Mouse (Mus musculus): ENCODE measurements around the gene Gm7534.
A peak's percentile ranks its signal among the peaks of the same experiment; 100 is the strongest.

Gm7534 gene

GRCm38 (mm10) chr4:134202904-134203303, at the start of gene Gm7534:
Gene Gm7534, minus strand, starts transcription at chr4:134203004.
- no peak for ATAC-seq (ENCODE audit: insufficient number of reproducible peaks, low FRiP score, low TSS enrichment)

- ATAC-seq (ENCODE audit: insufficient number of reproducible peaks, low FRiP score, low TSS enrichment): no peak
Measured at GRCm38 (mm10) chr4:134252131-134252910, 49.5 kb upstream of the Gm7534 start.

GRCm38 (mm10) chr4:134251241-134252130, 48.7 kb upstream of the Gm7534 start:
- ATAC-seq (ENCODE audit: insufficient number of reproducible peaks, low FRiP score, low TSS enrichment): no peak

- ATAC-seq (ENCODE audit: insufficient number of reproducible peaks, low FRiP score, low TSS enrichment): no peak
Measured at GRCm38 (mm10) chr4:134250930-134251240, 48.1 kb upstream of the Gm7534 start.

GRCm38 (mm10) chr4:134250116-134250929, 47.5 kb upstream of the Gm7534 start:
- no peak for ATAC-seq (ENCODE audit: insufficient number of reproducible peaks, low FRiP score, low TSS enrichment)

GRCm38 (mm10) chr4:134249651-134250050, 46.8 kb upstream of the Gm7534 start:
- no peak for ATAC-seq (ENCODE audit: insufficient number of reproducible peaks, low FRiP score, low TSS enrichment)

GRCm38 (mm10) chr4:134246719-134247258, 44.0 kb upstream of the Gm7534 start, which contains the start of gene Gm30191:
Gene Gm30191, plus strand, starts transcription at chr4:134246935.
- no peak for ATAC-seq (ENCODE audit: insufficient number of reproducible peaks, low FRiP score, low TSS enrichment)

- no peak for ATAC-seq (ENCODE audit: insufficient number of reproducible peaks, low FRiP score, low TSS enrichment)
Measured at GRCm38 (mm10) chr4:134246256-134246655, 43.5 kb upstream of the Gm7534 start.

- peak; percentile 54; the same call in 1 of the 2 replicates for ATAC-seq (ENCODE audit: insufficient number of reproducible peaks, low FRiP score, low TSS enrichment)
Measured at GRCm38 (mm10) chr4:134245148-134245843, 42.5 kb upstream of the Gm7534 start, which contains the start of gene Zfp593. Gene Zfp593, minus strand, starts transcription at chr4:134245592.

GRCm38 (mm10) chr4:134243516-134244250, 40.9 kb upstream of the Gm7534 start, which contains the start of gene E130218I03Rik:
Gene E130218I03Rik, plus strand, starts transcription at chr4:134243662.
- no peak for ATAC-seq (ENCODE audit: insufficient number of reproducible peaks, low FRiP score, low TSS enrichment)

- no peak; the same call in 1 of the 2 replicates for ATAC-seq (ENCODE audit: insufficient number of reproducible peaks, low FRiP score, low TSS enrichment)
Measured at GRCm38 (mm10) chr4:134238686-134239085, 35.9 kb upstream of the Gm7534 start.

- no peak for ATAC-seq (ENCODE audit: insufficient number of reproducible peaks, low FRiP score, low TSS enrichment)
Measured at GRCm38 (mm10) chr4:134238279-134238651, 35.5 kb upstream of the Gm7534 start, which contains the start of gene Cnksr1. Gene Cnksr1, minus strand, starts transcription at chr4:134238399.

- ATAC-seq (ENCODE audit: insufficient number of reproducible peaks, low FRiP score, low TSS enrichment): no peak
Measured at GRCm38 (mm10) chr4:134237582-134238278, 34.9 kb upstream of the Gm7534 start.

GRCm38 (mm10) chr4:134234876-134235275, 32.1 kb upstream of the Gm7534 start:
- no peak for ATAC-seq (ENCODE audit: insufficient number of reproducible peaks, low FRiP score, low TSS enrichment)

GRCm38 (mm10) chr4:134230431-134230830, 27.6 kb upstream of the Gm7534 start:
- no peak for ATAC-seq (ENCODE audit: insufficient number of reproducible peaks, low FRiP score, low TSS enrichment)

- ATAC-seq (ENCODE audit: insufficient number of reproducible peaks, low FRiP score, low TSS enrichment): no peak
Measured at GRCm38 (mm10) chr4:134227194-134227593, 24.4 kb upstream of the Gm7534 start, which contains the start of gene Catsper4. Gene Catsper4, minus strand, starts transcription at chr4:134227383.

- ATAC-seq (ENCODE audit: insufficient number of reproducible peaks, low FRiP score, low TSS enrichment): no peak
Measured at GRCm38 (mm10) chr4:134222793-134223600, 20.2 kb upstream of the Gm7534 start.

Data from cerebellum, adult (tissue).